Mouse (Mus musculus): Measurements from ENCODE around the gene Gm11992. TPM values are rescaled to one million over a fixed set of nuclear protein-coding genes. Genes with fewer than 3 reads are reported as not detected.

Gene Gm11992
- polyA plus RNA-seq, 1 experiment = 0.43 TPM

DNA sequence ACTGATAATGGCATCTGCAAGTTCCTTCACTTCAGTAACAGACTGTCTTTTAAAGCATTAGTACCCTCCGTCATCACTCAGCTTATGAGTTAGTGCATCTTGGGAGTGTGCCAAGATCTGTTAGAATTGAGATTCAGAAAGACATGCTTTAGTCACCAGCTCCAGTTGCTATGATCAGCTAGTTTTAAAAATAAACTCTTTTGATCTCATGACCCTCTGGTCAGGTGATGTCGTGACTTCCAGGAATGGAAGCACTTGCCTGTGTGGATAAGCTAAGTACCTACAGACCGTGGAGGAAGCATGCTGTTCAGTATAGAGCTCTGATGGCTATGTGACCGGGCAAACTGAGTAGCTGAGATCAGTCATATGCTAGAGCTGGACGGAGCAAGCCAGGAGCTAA lies 1.4 kb upstream of the Gm11992 start:
- Histone ChIP-seq H3K27ac (ENCODE audit: control insufficient read depth, insufficient read depth, low read length) (no peak overlapping the region), H3K27me3 (ENCODE audit: control insufficient read depth, insufficient read depth, low read length) (no peaks in the 10 kb centered on the region; the same call in 1 of the 2 replicates), H3K4me1 (replicated peaks; ENCODE audit: control insufficient read depth, insufficient read depth, low read length) (peaks cover 9% of the 10 kb centered on the region), H3K4me3 (ENCODE audit: control insufficient read depth, insufficient read depth, low read length) (no peak overlapping the region), H3K36me3 (ENCODE audit: control insufficient read depth, insufficient read depth, low read length) (no peaks in the 10 kb centered on the region)
- 86% methylated on average over 5 of the region's 5 CpGs for WGBS
- TF ChIP-seq POLR2A (IDR thresholded peaks at IDR 0.05; ENCODE audit: control insufficient read depth, extremely low read depth, insufficient read depth, low read length, poor library complexity) (no peak), CTCF (IDR thresholded peaks at IDR 0.05; ENCODE audit: borderline replicate concordance, control insufficient read depth, extremely low read depth, insufficient read depth, low read length, poor library complexity) (no peak)
- no peak for DNase-seq

DNA sequence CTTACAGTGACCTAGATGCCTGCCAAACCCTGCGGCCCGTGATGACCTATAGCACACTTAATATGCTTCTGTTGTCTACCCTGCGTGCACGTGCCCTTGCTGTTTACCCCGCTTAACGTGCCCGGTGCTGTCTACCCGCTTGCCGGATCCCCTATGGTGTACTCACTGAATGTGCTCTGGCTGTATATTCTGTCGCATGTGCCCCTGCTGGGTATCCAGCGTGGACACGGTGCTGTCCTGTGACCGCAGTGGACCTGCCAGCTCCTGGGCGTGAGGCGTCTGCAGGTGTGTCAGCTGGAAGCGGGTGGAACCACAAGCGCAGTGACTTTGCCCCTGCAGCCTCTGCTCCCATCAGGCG lies 288 bp downstream of the Gm11992 start, which contains the start of gene Sun3:
Sun3 (minus strand) TSS at position 289 of the 358 bp plus-strand sequence.
- Histone ChIP-seq H3K4me1 (replicated peaks; ENCODE audit: control insufficient read depth, insufficient read depth, low read length) (peaks cover 9% of the 10 kb centered on the region), H3K36me3 (ENCODE audit: control insufficient read depth, insufficient read depth, low read length) (no peaks in the 10 kb centered on the region), H3K27me3 (ENCODE audit: control insufficient read depth, insufficient read depth, low read length) (no peaks in the 10 kb centered on the region; the same call in 1 of the 2 replicates), H3K27ac (ENCODE audit: control insufficient read depth, insufficient read depth, low read length) (no peak within 1 kb of the TSS), H3K4me3 (ENCODE audit: control insufficient read depth, insufficient read depth, low read length) (peak within 1 kb of the TSS; percentile 5)
- 1% methylated on average over 18 of the region's 18 CpGs for WGBS
- DNase-seq = no peak
- TF ChIP-seq CTCF (IDR thresholded peaks at IDR 0.05; ENCODE audit: borderline replicate concordance, control insufficient read depth, extremely low read depth, insufficient read depth, low read length, poor library complexity) (no peak), POLR2A (IDR thresholded peaks at IDR 0.05; ENCODE audit: control insufficient read depth, extremely low read depth, insufficient read depth, low read length, poor library complexity) (no peak)

GRCm38 (mm10) chr11:9050241-9050640 lies 1.8 kb downstream of the Gm11992 start:
- no peak overlapping the region for H3K4me3 ChIP-seq (ENCODE audit: control insufficient read depth, insufficient read depth, low read length)
- H3K36me3 ChIP-seq (ENCODE audit: control insufficient read depth, insufficient read depth, low read length) = no peaks in the 10 kb centered on the region
- DNase-seq = no peak
- TF ChIP-seq CTCF (IDR thresholded peaks at IDR 0.05; ENCODE audit: borderline replicate concordance, control insufficient read depth, extremely low read depth, insufficient read depth, low read length, poor library complexity) (no peak), POLR2A (IDR thresholded peaks at IDR 0.05; ENCODE audit: control insufficient read depth, extremely low read depth, insufficient read depth, low read length, poor library complexity) (no peak)
- H3K4me1 ChIP-seq (replicated peaks; ENCODE audit: control insufficient read depth, insufficient read depth, low read length) = peaks cover 9% of the 10 kb centered on the region
- WGBS = 90% methylated on average over 4 of the region's 4 CpGs
- no peak overlapping the region for H3K27ac ChIP-seq (ENCODE audit: control insufficient read depth, insufficient read depth, low read length)
- no peaks in the 10 kb centered on the region; the same call in 1 of the 2 replicates for H3K27me3 ChIP-seq (ENCODE audit: control insufficient read depth, insufficient read depth, low read length)

GRCm38 (mm10) chr11:9051895-9052294 lies 3.5 kb downstream of the Gm11992 start:
- H3K36me3 ChIP-seq (ENCODE audit: control insufficient read depth, insufficient read depth, low read length) = no peaks in the 10 kb centered on the region
- H3K4me3 ChIP-seq (ENCODE audit: control insufficient read depth, insufficient read depth, low read length) = no peak overlapping the region
- H3K27ac ChIP-seq (ENCODE audit: control insufficient read depth, insufficient read depth, low read length) = no peak overlapping the region
- TF ChIP-seq POLR2A (IDR thresholded peaks at IDR 0.05; ENCODE audit: control insufficient read depth, extremely low read depth, insufficient read depth, low read length, poor library complexity) (no peak), CTCF (IDR thresholded peaks at IDR 0.05; ENCODE audit: borderline replicate concordance, control insufficient read depth, extremely low read depth, insufficient read depth, low read length, poor library complexity) (no peak)
- H3K4me1 ChIP-seq (replicated peaks; ENCODE audit: control insufficient read depth, insufficient read depth, low read length) = peaks cover 9% of the 10 kb centered on the region
- 63% methylated on average over 2 of the region's 2 CpGs for WGBS
- no peak for DNase-seq
- H3K27me3 ChIP-seq (ENCODE audit: control insufficient read depth, insufficient read depth, low read length) = no peaks in the 10 kb centered on the region; the same call in 1 of the 2 replicates

- no peaks in the 10 kb centered on the region for H3K27me3 ChIP-seq (ENCODE audit: control insufficient read depth, insufficient read depth, low read length)
- H3K27ac ChIP-seq (ENCODE audit: control insufficient read depth, insufficient read depth, low read length) = no peak overlapping the region
- 0 out of 2 replicates have a peak, but pooled peaks cover 5% of the 10 kb centered on the region for H3K4me1 ChIP-seq (replicated peaks; ENCODE audit: control insufficient read depth, insufficient read depth, low read length)
- no peak overlapping the region for H3K4me3 ChIP-seq (ENCODE audit: control insufficient read depth, insufficient read depth, low read length)
- no peak for DNase-seq
- no peaks in the 10 kb centered on the region for H3K36me3 ChIP-seq (ENCODE audit: control insufficient read depth, insufficient read depth, low read length)
- no peak for TF ChIP-seq POLR2A (IDR thresholded peaks at IDR 0.05; ENCODE audit: control insufficient read depth, extremely low read depth, insufficient read depth, low read length, poor library complexity)
- no peak for TF ChIP-seq CTCF (IDR thresholded peaks at IDR 0.05; ENCODE audit: borderline replicate concordance, control insufficient read depth, extremely low read depth, insufficient read depth, low read length, poor library complexity)
- 59% methylated on average over 2 of the region's 2 CpGs for WGBS
Observed at GRCm38 (mm10) chr11:9056937-9057336, 8.5 kb downstream of the Gm11992 start.

GRCm38 (mm10) chr11:9057711-9058110 lies 9.3 kb downstream of the Gm11992 start:
- no peak overlapping the region for H3K27ac ChIP-seq (ENCODE audit: control insufficient read depth, insufficient read depth, low read length)
- H3K27me3 ChIP-seq (ENCODE audit: control insufficient read depth, insufficient read depth, low read length) = no peaks in the 10 kb centered on the region
- WGBS = 93% methylated on average over 4 of the region's 4 CpGs
- 0 out of 2 replicates have a peak, but pooled peaks cover 5% of the 10 kb centered on the region for H3K4me1 ChIP-seq (replicated peaks; ENCODE audit: control insufficient read depth, insufficient read depth, low read length)
- no peak for DNase-seq
- TF ChIP-seq POLR2A (IDR thresholded peaks at IDR 0.05; ENCODE audit: control insufficient read depth, extremely low read depth, insufficient read depth, low read length, poor library complexity) = no peak
- no peak overlapping the region for H3K4me3 ChIP-seq (ENCODE audit: control insufficient read depth, insufficient read depth, low read length)
- no peaks in the 10 kb centered on the region for H3K36me3 ChIP-seq (ENCODE audit: control insufficient read depth, insufficient read depth, low read length)

DNA sequence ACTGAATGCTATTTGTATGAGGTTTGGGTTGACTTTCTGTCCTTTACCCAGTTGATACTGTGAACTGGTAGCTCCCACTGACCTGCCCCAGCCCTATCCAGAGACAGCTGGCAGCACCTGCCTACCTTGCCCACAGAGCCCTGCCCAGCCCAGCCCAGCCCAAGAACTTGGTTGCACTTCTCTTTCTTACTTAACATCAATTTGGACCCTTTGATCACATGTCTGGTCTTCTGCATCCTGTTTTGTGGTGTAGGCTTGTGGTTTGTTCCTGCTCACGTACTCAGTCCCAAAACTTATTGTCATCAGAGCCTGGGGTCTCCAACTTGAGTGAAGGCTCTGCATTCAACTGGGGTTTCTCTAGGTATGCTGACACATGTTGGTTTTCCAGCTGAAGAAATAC lies 11.6 kb downstream of the Gm11992 start:
- H3K4me1 ChIP-seq (replicated peaks; ENCODE audit: control insufficient read depth, insufficient read depth, low read length) = 0 out of 2 replicates have a peak, but pooled peaks cover 5% of the 10 kb centered on the region
- H3K27me3 ChIP-seq (ENCODE audit: control insufficient read depth, insufficient read depth, low read length) = no peaks in the 10 kb centered on the region
- 8% methylated on average over 1 of the region's 1 CpGs for WGBS
- no peak for DNase-seq
- H3K27ac ChIP-seq (ENCODE audit: control insufficient read depth, insufficient read depth, low read length) = no peak overlapping the region
- TF ChIP-seq POLR2A (IDR thresholded peaks at IDR 0.05; ENCODE audit: control insufficient read depth, extremely low read depth, insufficient read depth, low read length, poor library complexity) = no peak
- H3K36me3 ChIP-seq (ENCODE audit: control insufficient read depth, insufficient read depth, low read length) = no peaks in the 10 kb centered on the region
- H3K4me3 ChIP-seq (ENCODE audit: control insufficient read depth, insufficient read depth, low read length) = no peak overlapping the region
